Mouse (Mus musculus) stomach, embryonic 16.5 days (tissue): Measurements from ENCODE around the gene Cdh1. TPM values are rescaled to one million over a fixed set of nuclear protein-coding genes. Genes with fewer than 3 reads are reported as not detected.
A peak's percentile ranks its signal among the peaks of the same experiment; 100 is the strongest.

Experiments used
- ATAC-seq: fragments of 200-750 bp; cut with Nextera tagmentation; 2 replicates; pipeline ENCODE4 v1.8.0; 2017; ENCODE audit warnings: moderate number of reproducible peaks, moderate TSS enrichment; ENCODE audit not compliant: insufficient read depth, low FRiP score
- H3K27ac ChIP-seq: fragments of 300-500 bp; sonication (generic); 2 replicates; pipeline ENCODE4 v1.5.1; 2014; ENCODE audit warnings: low read length
- H3K27me3 ChIP-seq: fragments of 300-500 bp; sonication (generic); 2 replicates; pipeline ENCODE4 v1.6.1; 2014; ENCODE audit warnings: low read length, control low read depth, mixed read lengths; ENCODE audit not compliant: control insufficient read depth, insufficient read depth
- H3K36me3 ChIP-seq: fragments of 300-500 bp; sonication (generic); 2 replicates; pipeline ENCODE4 v1.6.1; 2014; ENCODE audit warnings: low read length; ENCODE audit not compliant: control insufficient read depth, insufficient read depth
- H3K4me1 ChIP-seq: fragments of 300-500 bp; sonication (generic); 2 replicates; pipeline ENCODE4 v1.6.1; 2014; ENCODE audit warnings: low read length, control low read depth, mixed read lengths; ENCODE audit not compliant: control insufficient read depth, insufficient read depth
- H3K4me2 ChIP-seq: fragments of 300-500 bp; sonication (generic); 2 replicates; pipeline ENCODE4 v1.6.1; 2014; ENCODE audit warnings: low read depth, low read length, mixed read lengths
- H3K4me3 ChIP-seq: fragments of 300-500 bp; sonication (generic); replicated peaks from 2 replicates; pipeline ENCODE4 v1.5.1; 2014; ENCODE audit warnings: mild to moderate bottlenecking, low read length
- H3K9ac ChIP-seq: fragments of 300-500 bp; sonication (generic); 2 replicates; pipeline ENCODE4 v1.6.1; 2014; ENCODE audit warnings: low read length
- H3K9me3 ChIP-seq: fragments of 300-500 bp; sonication (generic); replicated peaks from 2 replicates; pipeline ENCODE4 v1.6.1; 2016; ENCODE audit warnings: low read length, control low read depth; ENCODE audit not compliant: control insufficient read depth
- WGBS: fragments of 180-500 bp; shearing (Covaris S2); extraction: QIAGEN DNeasy Blood & Tissue Kit; methylation state at CpG from one replicate; pipeline ENCODE4 v1.1.7; 2014; 5-methylcytosine and 5-hydroxymethylcytosine counted together
- polyA plus RNA-seq: library from polyadenylated mRNA; unstranded; fragments of >200 nt; fragmentation: Nextera tagmentation; extraction: Ambion mirVana; gene quantifications from 2 replicates; pipeline ENCODE4 v1.2.1, GENCODE M21; 2015

The Cdh1 gene
- polyA plus RNA-seq, 1 experiment from 2014 or later = 215 TPM

DNA sequence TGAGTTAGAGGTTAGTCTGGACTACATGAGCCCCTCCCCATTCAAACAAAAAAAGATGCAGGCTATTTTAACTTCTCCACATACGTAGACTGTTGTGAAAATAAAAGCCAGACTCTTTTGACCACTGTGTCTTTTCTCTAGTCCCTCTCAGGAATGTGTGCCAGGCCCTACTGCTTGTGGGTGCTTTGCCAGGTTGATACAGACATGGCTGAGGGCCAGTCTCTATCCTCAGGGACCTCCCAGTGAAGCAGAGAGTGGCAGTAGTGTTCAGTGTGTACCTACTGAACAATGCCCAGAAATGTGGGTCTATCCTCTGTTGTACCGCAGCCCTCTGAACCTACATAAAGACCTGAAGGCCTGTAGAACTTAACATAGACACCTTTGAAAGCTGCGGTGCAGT is 109.3 kb downstream of the Cdh1 start:
- Histone ChIP-seq H3K9ac (no peak overlapping the region), H3K27ac (no peak overlapping the region), H3K9me3 (no peaks in the 10 kb centered on the region), H3K4me2 (no peak overlapping the region), H3K27me3 (no peaks in the 10 kb centered on the region), H3K36me3 (no peaks in the 10 kb centered on the region), H3K4me1 (no peaks in the 10 kb centered on the region), H3K4me3 (no peak overlapping the region)
- 86% methylated on average over 3 of the region's 3 CpGs for WGBS
- ATAC-seq = no peak

GRCm38 (mm10) chr8:106714297-106714696 is 111.1 kb downstream of the Cdh1 start:
- WGBS = 75% methylated on average over 4 of the region's 4 CpGs
- ATAC-seq = no peak
- Histone ChIP-seq H3K27me3 (no peaks in the 10 kb centered on the region), H3K9me3 (no peaks in the 10 kb centered on the region), H3K27ac (no peak overlapping the region), H3K4me3 (no peak overlapping the region), H3K4me1 (peaks cover 3% of the 10 kb centered on the region), H3K9ac (no peak overlapping the region), H3K4me2 (no peak overlapping the region), H3K36me3 (no peaks in the 10 kb centered on the region)

DNA sequence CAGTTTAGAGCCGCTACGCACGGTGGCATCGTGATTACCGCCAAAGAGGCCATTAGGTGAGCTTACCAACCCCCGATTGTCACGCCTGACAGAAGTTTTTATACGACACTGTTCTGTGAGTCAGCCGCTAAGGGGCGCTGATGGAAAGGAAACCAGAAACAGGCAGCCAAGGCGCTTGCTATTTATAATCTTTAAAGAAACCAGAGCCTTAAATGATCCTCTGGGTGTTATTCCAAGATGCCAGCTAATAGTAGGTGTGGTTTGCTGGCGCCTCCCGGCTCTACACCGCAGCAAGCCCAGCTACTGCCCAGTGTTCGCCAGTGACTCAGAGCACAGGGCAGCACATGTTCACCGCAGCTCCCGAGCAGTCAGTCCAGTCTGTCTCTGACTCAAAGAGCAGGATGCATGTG is 114.9 kb downstream of the Cdh1 start:
- ATAC-seq = peak; percentile 85
- Histone ChIP-seq H3K9me3 (no peaks in the 10 kb centered on the region), H3K36me3 (no peaks in the 10 kb centered on the region), H3K27me3 (no peaks in the 10 kb centered on the region), H3K9ac (peak overlapping the region; percentile 32; the same call in 1 of the 2 replicates), H3K27ac (no peak overlapping the region), H3K4me3 (no peak overlapping the region), H3K4me1 (peaks cover 3% of the 10 kb centered on the region), H3K4me2 (peak overlapping the region; percentile 33; the same call in 1 of the 2 replicates)
- WGBS = 14% methylated on average over 17 of the region's 17 CpGs

Other genes with a start within 250 kb of the Cdh1 start
- 15.3 and 18.1 TPM in 2 replicates for gene Zfp90, start 188.0 kb upstream of the Cdh1 start, polyA plus RNA-seq
- gene 6030452D12Rik, start 102.8 kb upstream of the Cdh1 start, polyA plus RNA-seq = not detected in 2 replicates
- 16.7 and 16.8 TPM in 2 replicates for gene Cdh3, start 92.5 kb upstream of the Cdh1 start, polyA plus RNA-seq
- 13.4 and 26.5 TPM in 2 replicates for gene Gm10073, start 29.9 kb upstream of the Cdh1 start, polyA plus RNA-seq
- gene Tango6, start 79.7 kb downstream of the Cdh1 start, polyA plus RNA-seq = 8.6 and 9.4 TPM in 2 replicates